Mouse (Mus musculus): ENCODE data around the gene Hes3.

DNA sequence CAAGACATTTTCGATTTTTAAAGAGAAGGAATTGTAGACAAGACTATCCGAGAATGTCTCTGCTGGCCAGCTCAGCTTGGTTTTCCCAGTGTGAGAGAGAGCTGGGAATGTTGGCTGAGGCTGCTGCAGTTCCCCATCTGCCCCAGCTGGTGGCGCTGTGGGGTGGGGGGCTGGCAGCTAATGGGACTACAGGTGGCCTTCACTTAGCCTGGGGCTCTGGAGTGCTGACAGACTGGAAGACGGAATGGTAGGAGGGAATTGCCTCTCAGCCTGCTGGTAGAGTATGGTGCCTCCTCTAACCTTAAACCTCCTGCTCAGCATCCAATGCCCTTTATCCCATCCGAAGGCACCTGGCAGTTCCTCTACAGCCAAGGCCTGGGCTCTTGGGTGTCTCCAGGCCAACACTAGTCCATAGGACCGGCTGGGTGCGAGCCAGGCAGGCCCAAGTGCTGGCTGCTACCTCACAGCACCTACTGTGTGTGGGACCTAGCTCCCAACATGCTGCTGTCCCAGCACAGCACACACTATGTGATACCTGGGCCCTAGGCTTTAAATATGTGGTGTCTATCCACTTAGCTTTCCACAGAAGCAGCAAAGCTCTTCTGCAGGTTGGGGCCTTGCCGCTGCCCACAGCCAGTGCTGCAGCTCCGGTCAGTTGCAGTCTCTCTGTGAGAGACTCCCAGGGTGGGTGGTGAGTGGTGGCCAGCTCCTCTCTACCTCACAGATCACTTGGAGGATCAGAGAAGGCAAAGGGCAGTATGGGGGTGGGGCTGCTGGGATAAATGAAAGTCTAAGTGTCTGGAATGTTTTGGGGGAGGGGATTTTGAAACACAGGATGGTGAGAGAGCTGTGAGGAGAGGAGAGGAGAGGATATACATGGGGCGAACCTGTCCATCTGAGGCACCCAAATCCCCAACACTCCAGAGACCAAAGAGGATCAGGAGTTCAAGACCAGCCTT, 14.8 kb downstream of the Hes3 start:
- TF ChIP-seq CTCF (IDR thresholded peaks at IDR 0.05; ENCODE audit: borderline replicate concordance, insufficient read depth, low read depth, low read length): peak; percentile 82
- no peak for TF ChIP-seq POLR2A (IDR thresholded peaks at IDR 0.05; ENCODE audit: borderline replicate concordance, insufficient read depth, low read length)
